Mouse (Mus musculus) stomach, embryonic 14.5 days (tissue): ENCODE data around the gene Rora. TPM values are rescaled to one million over a fixed set of nuclear protein-coding genes. Genes with fewer than 3 reads are reported as not detected.

Source experiments
- ATAC-seq: fragments of 200-750 bp; cut with Nextera tagmentation; 2 replicates; pipeline ENCODE4 v1.8.0; 2017; ENCODE audit warnings: low read depth, moderate TSS enrichment; ENCODE audit not compliant: insufficient number of reproducible peaks, insufficient read depth, low FRiP score
- H3K27ac ChIP-seq: fragments of 300-500 bp; sonication (generic); 2 replicates; pipeline ENCODE4 v1.5.1; 2014; ENCODE audit warnings: mild to moderate bottlenecking, low read length, moderate library complexity, mixed read lengths
- H3K27me3 ChIP-seq: fragments of 300-500 bp; sonication (generic); 2 replicates; pipeline ENCODE4 v1.6.1; 2014; ENCODE audit warnings: low read length, control low read depth, mixed read lengths; ENCODE audit not compliant: control insufficient read depth, insufficient read depth
- H3K36me3 ChIP-seq: fragments of 300-500 bp; sonication (generic); 2 replicates; pipeline ENCODE4 v1.6.1; 2014; ENCODE audit warnings: mild to moderate bottlenecking, control low read depth, low read length, moderate library complexity, mixed read lengths; ENCODE audit not compliant: control insufficient read depth, insufficient read depth
- H3K4me1 ChIP-seq: fragments of 300-500 bp; sonication (generic); 2 replicates; pipeline ENCODE4 v1.6.1; 2014; ENCODE audit warnings: low read length, control low read depth, mixed read lengths; ENCODE audit not compliant: control insufficient read depth, insufficient read depth
- H3K4me2 ChIP-seq: fragments of 300-500 bp; sonication (generic); replicated peaks from 2 replicates; pipeline ENCODE4 v1.6.1; 2014; ENCODE audit warnings: low read depth, low read length, control low read depth
- H3K4me3 ChIP-seq: fragments of 300-500 bp; sonication (generic); 2 replicates; pipeline ENCODE4 v1.5.1; 2014; ENCODE audit warnings: low read depth, low read length, control low read depth
- H3K9ac ChIP-seq: fragments of 300-500 bp; sonication (generic); replicated peaks from 2 replicates; pipeline ENCODE4 v1.6.1; 2014; ENCODE audit warnings: low read depth, mild to moderate bottlenecking, control low read depth, low read length, moderate library complexity, mixed read lengths
- H3K9me3 ChIP-seq: fragments of 300-500 bp; sonication (generic); 2 replicates; pipeline ENCODE4 v1.6.1; 2016; ENCODE audit warnings: low read depth, low read length, control low read depth; ENCODE audit not compliant: control insufficient read depth
- WGBS: fragments of 180-500 bp; shearing (Covaris S2); extraction: QIAGEN DNeasy Blood & Tissue Kit; methylation state at CpG from one replicate; pipeline ENCODE4 v1.1.7; 2014; 5-methylcytosine and 5-hydroxymethylcytosine counted together
- polyA plus RNA-seq: library from polyadenylated mRNA; unstranded; fragments of >200 nt; fragmentation: Nextera tagmentation; extraction: Ambion mirVana; gene quantifications from 2 replicates; pipeline ENCODE4 v1.2.1, GENCODE M21; 2014

Gene Rora
- polyA plus RNA-seq, 1 experiment from 2014 or later, result 7.1 TPM

DNA sequence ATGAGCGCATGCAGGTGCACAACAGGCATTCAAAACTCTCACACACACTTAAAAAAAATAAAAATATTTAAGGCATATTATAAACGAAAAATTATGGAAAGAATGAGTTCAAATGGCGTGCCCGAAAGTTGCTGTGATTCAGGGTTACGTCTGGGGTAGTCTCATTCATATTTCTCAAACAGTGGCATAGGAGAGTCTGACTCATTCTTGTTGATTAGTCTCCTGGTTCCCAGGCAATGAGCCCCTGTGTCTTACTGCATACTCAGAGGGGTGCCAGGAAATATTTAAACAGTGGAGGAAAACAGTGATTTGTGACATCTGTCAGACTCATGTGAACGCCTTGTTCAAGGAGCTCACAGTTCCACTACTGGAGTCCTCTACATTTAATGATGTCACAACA, 316.5 kb downstream of the Rora start:
- no peak for ATAC-seq
- Histone ChIP-seq H3K4me3 (no peak overlapping the region), H3K4me2 (no peak overlapping the region), H3K4me1 (no peaks in the 10 kb centered on the region), H3K27ac (no peak overlapping the region), H3K36me3 (no peaks in the 10 kb centered on the region), H3K27me3 (no peaks in the 10 kb centered on the region), H3K9ac (no peak overlapping the region), H3K9me3 (no peaks in the 10 kb centered on the region)
- WGBS, result 85% methylated on average over 6 of the region's 6 CpGs

DNA sequence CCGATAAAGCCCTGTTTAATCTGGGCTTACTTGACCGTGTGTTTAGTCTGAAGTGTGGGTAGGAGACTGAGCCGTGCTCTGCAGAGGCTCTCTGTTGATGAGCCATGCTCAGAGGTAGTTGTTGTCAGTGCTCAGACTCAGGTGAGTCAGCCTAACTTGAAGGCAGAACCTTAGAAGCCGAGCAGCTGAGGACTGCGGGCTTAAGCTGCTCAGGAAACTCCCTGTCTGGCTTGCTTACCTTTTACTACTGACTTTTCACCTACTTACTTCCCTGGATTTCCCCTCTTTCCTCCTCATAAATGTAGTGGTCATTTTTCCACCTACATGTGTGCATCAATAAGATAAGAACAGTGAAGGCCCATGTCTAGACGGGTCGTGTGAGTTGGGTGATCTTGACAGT, 318.7 kb downstream of the Rora start:
- no peak for ATAC-seq
- no peak overlapping the region for H3K4me3 ChIP-seq
- 58% methylated on average over 7 of the region's 7 CpGs for WGBS

DNA sequence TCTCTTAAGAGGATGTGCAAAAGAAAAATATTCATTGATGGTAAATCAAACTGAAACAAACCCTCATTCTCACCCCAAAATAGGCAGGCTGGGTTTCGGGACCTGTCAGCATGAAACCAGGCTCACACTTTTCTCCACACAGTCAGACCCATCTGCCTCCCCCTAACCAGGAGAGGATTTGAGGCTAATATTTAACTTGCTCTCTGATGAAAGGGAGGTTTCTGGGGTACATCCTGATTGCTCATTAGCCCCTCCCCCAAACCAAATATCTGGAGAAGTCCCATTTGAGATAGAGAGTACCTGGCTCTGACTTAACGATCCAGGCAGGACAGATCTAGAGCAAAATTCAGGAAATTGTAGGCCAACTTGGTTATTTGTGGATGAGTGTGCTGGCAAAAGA, 320.9 kb downstream of the Rora start:
- Histone ChIP-seq H3K36me3 (no peaks in the 10 kb centered on the region), H3K4me2 (no peak overlapping the region), H3K9ac (no peak overlapping the region), H3K27ac (no peak overlapping the region), H3K9me3 (no peaks in the 10 kb centered on the region), H3K4me1 (no peaks in the 10 kb centered on the region; the same call in 1 of the 2 replicates), H3K4me3 (no peak overlapping the region), H3K27me3 (no peaks in the 10 kb centered on the region)
- WGBS, result 71% methylated on average over 2 of the region's 2 CpGs
- no peak for ATAC-seq

More for the DNA sequence above, 318.7 kb downstream of the Rora start:
- Histone ChIP-seq H3K9ac (no peak overlapping the region), H3K4me1 (no peaks in the 10 kb centered on the region; the same call in 1 of the 2 replicates), H3K36me3 (no peaks in the 10 kb centered on the region), H3K27ac (no peak overlapping the region), H3K4me2 (no peak overlapping the region), H3K27me3 (no peaks in the 10 kb centered on the region), H3K9me3 (no peaks in the 10 kb centered on the region)

DNA sequence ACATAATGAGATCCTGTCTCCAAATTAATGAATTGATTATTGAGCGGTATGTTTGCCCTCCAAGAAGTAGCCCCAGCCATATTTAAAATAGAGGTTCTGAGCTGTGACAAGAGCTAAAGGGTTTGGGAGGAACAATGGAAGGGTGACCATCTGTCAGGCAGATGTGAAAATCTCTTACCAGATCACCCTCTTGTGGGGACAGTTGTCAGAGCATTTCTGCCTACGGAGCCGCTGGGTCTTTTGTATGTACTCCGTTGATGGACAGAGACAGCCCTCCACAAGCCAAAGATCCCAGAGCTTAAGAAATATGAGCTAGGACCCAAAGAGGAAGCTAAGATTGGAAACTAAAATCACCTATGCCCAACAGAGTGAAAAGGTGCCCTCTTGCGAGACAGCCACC, 322.6 kb downstream of the Rora start:
- WGBS, result 76% methylated on average over 5 of the region's 5 CpGs
- Histone ChIP-seq H3K9ac (no peak overlapping the region), H3K4me2 (no peak overlapping the region), H3K9me3 (no peaks in the 10 kb centered on the region), H3K27ac (no peak overlapping the region), H3K36me3 (no peaks in the 10 kb centered on the region), H3K4me1 (no peaks in the 10 kb centered on the region; the same call in 1 of the 2 replicates), H3K27me3 (no peaks in the 10 kb centered on the region), H3K4me3 (no peak overlapping the region)
- ATAC-seq, result no peak

DNA sequence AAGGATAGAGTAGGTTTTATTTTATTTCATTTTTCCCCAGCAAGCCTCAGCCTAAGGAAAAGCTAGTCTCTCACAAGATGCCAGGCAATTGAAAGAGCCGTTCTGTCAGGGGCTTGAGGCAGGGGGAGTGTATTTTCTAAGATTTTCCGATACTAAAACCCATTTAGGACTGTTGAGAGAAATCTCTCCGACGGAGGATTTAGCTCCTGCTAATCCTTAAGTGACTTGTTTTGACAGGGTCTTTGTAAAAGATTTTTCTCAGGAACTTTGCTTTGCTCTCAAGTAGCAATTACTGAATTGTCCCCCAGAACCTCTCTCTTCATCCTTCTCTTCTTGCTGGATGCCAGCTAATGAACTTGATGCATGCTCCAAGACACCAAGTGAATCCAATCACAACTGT, 323.3 kb downstream of the Rora start:
- ATAC-seq, result no peak
- Histone ChIP-seq H3K9me3 (no peaks in the 10 kb centered on the region), H3K36me3 (no peaks in the 10 kb centered on the region), H3K4me2 (no peak overlapping the region), H3K4me3 (no peak overlapping the region), H3K27ac (no peak overlapping the region), H3K4me1 (no peaks in the 10 kb centered on the region; the same call in 1 of the 2 replicates), H3K27me3 (no peaks in the 10 kb centered on the region), H3K9ac (no peak overlapping the region)
- WGBS, result 29% methylated on average over 4 of the region's 4 CpGs

DNA sequence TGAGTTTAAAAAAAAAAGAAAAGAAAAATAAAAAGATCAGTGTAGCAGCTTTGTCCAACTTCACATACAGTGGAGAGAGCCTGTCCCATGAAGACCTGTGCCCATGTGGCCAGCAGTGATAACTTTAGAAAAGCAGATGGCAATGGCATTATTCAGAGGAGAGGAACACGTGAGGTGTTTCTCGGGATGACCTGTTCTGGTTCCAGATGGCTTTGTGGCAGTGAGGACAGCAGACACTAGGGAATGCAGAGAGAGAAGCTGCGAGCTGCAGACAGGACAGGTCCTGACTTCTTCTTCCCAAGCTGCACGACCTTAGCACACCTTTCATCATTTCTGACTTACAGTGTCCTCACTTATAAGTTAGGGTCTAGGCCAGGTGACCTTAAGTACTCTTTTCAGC, 325.1 kb downstream of the Rora start:
- H3K4me1 ChIP-seq, result no peaks in the 10 kb centered on the region; the same call in 1 of the 2 replicates
- H3K4me2 ChIP-seq, result no peak overlapping the region
- no peak overlapping the region for H3K27ac ChIP-seq
- H3K9ac ChIP-seq, result no peak overlapping the region
- WGBS, result 75% methylated on average over 4 of the region's 4 CpGs
- H3K36me3 ChIP-seq, result no peaks in the 10 kb centered on the region
- no peak for ATAC-seq
- no peak overlapping the region for H3K4me3 ChIP-seq
- no peaks in the 10 kb centered on the region for H3K9me3 ChIP-seq
- no peaks in the 10 kb centered on the region for H3K27me3 ChIP-seq

DNA sequence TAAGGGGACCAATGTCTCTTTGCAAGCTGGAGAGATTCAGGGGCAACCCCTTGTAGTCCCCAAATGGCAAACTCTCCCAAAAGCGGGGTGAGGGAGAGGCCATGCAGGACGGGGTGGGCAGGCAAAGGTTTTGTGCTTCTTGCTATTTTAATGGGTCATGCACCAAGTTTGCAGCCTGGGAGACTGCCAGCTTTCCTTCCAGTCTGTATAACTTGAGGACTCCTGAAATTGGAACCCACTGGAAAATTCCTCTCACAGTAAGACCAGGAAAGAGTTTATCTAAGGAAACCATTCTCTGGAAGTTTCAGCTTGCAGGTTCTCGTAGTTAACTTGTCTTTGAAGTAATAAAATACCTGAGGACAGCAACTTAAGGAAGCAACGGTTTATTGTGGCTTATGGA, 326.5 kb downstream of the Rora start:
- no peaks in the 10 kb centered on the region for H3K27me3 ChIP-seq
- ATAC-seq, result no peak
- no peak overlapping the region for H3K27ac ChIP-seq
- H3K9me3 ChIP-seq, result no peaks in the 10 kb centered on the region
- H3K4me3 ChIP-seq, result no peak overlapping the region
- H3K4me2 ChIP-seq, result no peak overlapping the region
- no peak overlapping the region for H3K9ac ChIP-seq
- 68% methylated on average over 4 of the region's 4 CpGs for WGBS
- no peaks in the 10 kb centered on the region; the same call in 1 of the 2 replicates for H3K4me1 ChIP-seq
- no peaks in the 10 kb centered on the region for H3K36me3 ChIP-seq

DNA sequence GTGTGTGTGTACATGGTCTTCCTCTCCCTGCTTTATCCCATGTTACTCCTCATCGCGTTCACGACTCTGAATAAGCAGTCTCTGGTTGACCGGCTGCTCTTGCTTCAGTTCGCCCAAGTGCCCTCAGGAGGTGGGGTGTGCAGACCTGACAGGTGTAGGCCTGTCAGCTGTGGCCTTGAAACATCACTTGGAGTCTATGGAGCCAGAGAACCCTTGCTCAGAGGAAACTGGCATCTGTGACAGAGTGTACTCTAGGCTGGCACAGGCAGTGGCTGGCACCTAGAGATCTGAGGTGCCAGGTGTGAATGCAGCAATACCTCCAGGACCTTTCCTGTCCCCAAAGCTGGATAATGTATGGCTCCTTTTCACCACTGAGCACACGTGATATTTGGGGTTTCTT, 331.5 kb downstream of the Rora start:
- 85% methylated on average over 6 of the region's 6 CpGs for WGBS
- H3K27me3 ChIP-seq, result no peaks in the 10 kb centered on the region
- H3K36me3 ChIP-seq, result no peaks in the 10 kb centered on the region
- no peak overlapping the region for H3K27ac ChIP-seq
- no peak overlapping the region for H3K4me2 ChIP-seq
- no peaks in the 10 kb centered on the region for H3K9me3 ChIP-seq
- no peaks in the 10 kb centered on the region for H3K4me1 ChIP-seq
- no peak for ATAC-seq
- H3K9ac ChIP-seq, result no peak overlapping the region
- no peak overlapping the region for H3K4me3 ChIP-seq

DNA sequence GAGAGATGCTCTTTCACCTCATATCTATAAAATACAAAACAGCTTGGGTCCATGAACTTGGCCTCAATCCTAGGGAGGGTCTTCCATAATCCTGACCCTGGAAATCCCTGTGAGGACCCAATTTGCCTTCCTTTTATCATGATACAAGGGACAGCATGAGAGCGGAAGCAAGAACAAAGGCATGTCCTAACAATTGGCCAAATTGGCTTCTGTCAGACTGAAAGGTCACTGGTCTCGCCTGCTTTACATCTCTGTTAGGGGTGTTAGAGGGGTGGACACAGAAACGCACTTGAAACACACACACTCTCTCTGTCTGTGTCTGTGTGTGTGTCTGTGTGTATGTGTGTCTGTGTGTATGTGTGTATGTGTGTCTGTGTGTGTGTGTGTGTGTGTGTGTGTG, 332.2 kb downstream of the Rora start:
- 77% methylated on average over 3 of the region's 3 CpGs for WGBS

More for the DNA sequence above, 332.2 kb downstream of the Rora start:
- Histone ChIP-seq H3K4me2 (no peak overlapping the region), H3K4me3 (no peak overlapping the region), H3K27me3 (no peaks in the 10 kb centered on the region), H3K36me3 (no peaks in the 10 kb centered on the region), H3K9me3 (no peaks in the 10 kb centered on the region), H3K9ac (no peak overlapping the region), H3K4me1 (no peaks in the 10 kb centered on the region), H3K27ac (no peak overlapping the region)
- ATAC-seq, result no peak
